Mouse (Mus musculus) thymus, postnatal 25 days (tissue): Measurements from ENCODE around the gene D330045A20Rik.
"Not testable (repeated sequence)": the region's sequence is repeated elsewhere in the genome, so short reads cannot be mapped to it uniquely, and the experiment has no call there.

Source experiments
- DNase-seq: peaks from one replicate; pipeline ENCODE4 v3.0.0; 2022

Gene D330045A20Rik

DNA sequence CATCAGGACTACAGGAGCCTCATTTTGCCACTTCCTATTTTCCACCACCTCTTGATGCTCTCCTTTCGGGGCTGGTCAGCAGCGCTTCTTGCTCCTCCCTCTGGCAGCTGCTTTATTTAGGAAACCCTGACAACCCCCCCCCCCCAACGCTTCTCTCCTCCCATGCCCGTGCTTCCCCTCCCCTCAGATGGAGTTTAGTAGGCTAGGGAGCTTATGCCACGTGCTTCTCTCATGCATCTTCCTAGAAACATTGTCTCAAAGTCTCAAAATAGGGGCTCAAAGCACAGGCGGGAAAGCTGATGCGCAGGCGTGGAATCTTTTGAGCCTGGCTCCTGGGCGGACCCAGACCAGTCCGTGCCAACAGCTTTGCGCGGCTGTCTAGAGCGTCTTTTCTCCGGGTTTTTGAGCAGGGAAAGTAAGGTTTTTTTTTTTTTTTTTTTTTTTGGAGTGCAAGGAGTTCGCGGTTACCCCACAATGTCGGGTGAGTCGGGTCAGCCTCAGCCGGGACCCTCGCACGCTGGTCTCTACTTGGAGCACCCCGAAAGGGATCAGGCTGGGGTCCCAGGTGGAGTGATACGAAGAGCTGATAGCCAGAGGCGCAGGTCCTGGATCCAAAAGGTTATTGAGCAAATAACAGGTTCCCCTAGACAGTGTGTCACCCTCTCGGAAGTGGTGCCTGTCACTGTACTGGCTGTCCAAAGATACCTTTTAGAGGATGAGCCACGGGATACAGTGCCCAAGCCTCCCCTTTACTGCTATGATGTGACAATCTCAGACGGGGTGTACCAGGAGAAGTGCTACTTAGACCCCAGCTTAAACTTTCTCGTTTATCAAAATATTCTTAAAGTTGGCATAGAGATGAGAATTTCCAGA, at the start of gene D330045A20Rik:
D330045A20Rik (plus strand) TSS at position 346 of the 873 bp plus-strand sequence.
- no peak for DNase-seq

DNA sequence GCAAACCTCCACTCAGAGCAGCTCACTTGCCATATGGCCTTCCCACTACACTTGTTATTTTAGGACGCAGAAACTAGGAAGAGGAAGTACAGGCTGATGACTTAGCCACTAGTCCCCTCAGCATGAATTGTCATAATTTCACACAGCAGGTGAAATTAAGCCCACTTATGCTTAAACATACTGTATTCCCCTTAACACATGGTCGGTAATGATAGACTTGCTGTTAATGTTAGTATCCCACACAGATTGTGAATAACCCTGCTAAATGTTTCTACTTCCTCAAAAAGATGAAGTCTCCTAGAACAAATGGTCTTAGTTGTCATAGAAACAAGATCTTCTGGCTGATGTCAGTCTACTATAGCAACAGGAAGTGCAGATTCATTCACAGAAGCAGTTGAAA, 47.6 kb upstream of the D330045A20Rik start:
- DNase-seq: no peak

DNA sequence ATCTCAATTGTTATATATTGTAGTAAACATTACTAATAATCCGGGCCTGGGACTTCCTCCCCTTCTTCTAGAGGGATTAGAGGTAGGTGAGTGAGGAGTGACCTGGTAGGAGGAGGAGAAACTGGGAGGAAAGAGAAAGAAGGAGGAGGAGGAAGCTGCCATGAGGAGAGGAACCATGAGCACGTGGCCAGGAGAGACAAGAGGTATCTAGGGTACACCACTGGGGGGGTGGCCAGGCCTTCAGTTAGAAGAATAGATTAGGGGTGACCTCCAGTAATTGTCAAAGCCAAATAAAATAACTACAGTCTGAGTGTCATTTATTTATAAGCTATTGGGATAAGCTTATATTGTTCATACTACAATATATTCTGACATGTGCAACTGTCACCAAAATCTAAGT, 45.0 kb upstream of the D330045A20Rik start:
- DNase-seq: no peak

DNA sequence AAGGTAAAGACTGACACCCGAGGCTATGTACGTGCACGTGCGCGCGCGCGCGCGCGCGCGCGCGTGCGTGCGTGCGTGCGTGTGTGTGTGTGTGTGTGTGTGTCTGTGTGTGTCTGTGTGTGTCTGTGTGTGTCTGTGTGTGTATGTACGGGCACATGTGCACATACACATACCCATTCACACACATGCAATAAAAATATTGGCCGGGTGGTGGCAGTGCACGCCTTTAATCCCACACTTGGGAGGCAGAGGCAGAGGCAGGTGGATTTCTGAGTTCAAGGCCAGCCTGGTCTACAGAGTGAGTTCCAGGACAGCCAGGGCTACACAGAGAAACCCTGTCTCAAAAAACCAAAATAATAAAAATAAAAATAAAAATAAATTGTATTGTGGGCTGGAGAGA, 39.1 kb upstream of the D330045A20Rik start:
- not testable (repeated sequence) for DNase-seq

DNA sequence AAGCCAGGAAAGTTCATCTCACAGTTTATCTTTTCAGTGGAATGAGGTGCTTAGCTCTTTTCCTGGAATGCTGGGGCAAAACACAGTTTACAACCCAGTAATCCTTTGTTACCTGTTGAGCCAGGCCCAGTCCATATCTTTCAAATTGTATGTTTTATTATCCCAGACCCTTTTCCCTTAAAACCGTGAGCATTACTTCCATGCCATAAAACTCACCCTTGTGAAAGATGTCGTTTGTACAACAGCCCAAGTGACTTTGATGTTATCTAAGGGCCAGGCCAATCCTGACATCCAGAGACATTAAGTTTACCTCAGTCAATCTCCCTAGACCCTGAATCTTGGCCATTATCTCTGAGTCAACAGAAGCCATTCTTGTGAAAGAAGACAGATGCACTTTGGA, 23.4 kb upstream of the D330045A20Rik start:
- DNase-seq: no peak

DNA sequence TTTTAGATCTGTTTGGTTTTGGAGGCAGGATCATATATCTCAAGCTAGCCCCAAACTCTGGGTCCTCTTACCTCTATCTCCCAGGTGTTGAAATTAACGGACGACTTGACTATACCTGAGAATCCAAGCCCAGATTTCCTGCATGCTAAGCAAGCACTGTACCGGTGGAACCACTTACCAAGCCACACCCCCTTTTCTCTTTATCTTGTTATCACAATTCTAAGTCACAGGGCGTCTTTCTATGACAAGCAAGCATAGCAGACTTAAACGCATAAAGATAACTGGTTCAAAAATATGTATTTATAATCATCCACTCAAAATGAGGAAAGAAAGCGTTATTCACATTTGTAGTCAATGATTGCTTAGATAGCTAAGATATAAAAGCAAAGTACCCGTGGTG, 1.9 kb downstream of the D330045A20Rik start:
- DNase-seq: no peak

DNA sequence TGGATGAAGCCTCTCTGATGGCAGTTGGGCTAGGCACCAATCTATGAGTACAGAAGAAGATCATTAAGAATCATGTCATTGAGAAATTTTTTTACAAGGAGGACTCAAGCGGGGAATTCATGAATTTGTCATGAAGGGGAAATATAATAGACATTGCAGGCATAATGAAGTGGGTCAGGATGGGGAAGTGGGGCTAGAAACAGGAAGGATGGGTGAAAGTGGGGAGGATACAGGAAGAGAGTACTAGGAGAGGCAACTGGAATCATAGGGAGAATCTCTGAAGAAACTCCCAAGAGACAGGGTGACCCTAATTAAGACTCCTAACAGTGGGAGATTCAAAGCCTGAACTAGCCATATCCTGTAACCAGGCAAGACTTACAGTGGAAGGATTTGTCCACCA, 4.8 kb downstream of the D330045A20Rik start:
- no peak for DNase-seq

DNA sequence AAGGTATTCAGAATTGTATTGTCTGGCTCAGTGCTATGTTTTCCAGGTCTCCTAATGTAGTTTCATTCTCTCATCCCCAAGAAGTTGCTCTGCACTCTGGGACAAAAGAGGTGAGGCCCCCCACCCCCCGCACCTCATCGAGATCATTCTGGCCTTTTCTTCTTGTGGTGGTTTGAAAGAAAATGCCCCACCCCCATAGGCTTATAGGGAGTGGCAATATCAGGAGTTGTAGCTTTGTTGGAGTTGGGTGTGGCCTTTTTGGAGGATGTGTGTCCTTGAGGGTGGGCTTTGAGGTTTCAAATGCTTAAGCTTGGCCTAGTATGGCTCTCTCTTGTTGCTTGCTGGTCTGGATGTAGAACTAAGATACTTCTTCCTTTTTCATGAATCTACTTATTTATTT, 36.0 kb downstream of the D330045A20Rik start:
- no peak for DNase-seq

DNA sequence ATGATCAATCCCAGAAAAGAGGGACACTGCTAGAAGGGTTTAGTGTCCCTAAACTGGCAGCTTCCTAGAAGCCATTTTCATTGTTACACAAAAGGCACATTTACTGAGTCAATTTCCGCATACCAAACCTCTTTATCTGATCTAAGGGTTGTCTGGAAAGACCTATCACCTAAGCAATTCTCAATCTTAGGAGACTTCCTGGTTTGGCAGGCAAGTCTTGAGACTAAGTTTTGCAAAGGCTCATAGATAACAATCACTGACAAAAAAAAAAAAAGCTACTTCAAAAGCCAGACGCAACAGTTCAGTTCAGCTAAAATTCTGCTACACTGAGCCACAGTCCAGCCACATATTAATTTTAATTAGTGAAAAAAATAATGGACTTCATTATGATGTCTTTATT, 39.1 kb downstream of the D330045A20Rik start:
- no peak for DNase-seq

DNA sequence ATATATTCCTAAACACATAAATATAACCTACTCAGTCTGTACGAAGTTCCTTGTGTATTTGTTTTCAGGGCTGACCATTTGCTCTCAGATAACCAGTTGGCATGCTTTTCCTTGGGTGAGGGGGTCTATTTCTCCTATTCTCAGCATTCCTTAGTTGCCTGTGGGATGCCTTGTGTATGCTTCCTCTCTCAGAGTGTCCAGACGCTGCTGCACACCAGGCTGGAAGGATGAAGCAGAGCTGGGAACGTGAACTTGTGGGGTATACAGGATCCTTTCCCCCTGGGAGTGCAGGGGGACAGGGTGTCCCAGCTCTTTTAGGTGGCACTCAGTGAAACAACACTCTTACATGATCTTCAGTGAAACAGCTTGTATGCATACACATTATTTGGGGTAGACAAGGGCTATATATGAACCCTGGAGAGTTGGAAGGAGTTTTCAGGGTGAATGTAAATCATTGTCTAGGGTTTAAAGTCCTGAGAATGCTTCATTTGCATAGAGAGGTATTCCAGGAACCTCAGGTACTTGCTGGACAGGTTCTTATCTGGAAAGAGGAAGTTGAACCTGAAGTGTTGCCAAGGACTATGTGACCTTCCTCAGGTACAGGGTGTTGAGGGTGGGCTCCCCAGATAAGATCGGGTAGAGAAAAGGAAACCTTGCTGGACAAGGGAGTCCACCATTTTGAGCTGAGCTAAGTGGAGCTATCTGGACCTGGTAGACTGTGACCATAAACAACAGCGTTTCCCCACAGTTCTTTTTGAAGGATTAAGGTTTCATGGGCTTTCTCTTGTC, 44.3 kb downstream of the D330045A20Rik start:
- DNase-seq: no peak

DNA sequence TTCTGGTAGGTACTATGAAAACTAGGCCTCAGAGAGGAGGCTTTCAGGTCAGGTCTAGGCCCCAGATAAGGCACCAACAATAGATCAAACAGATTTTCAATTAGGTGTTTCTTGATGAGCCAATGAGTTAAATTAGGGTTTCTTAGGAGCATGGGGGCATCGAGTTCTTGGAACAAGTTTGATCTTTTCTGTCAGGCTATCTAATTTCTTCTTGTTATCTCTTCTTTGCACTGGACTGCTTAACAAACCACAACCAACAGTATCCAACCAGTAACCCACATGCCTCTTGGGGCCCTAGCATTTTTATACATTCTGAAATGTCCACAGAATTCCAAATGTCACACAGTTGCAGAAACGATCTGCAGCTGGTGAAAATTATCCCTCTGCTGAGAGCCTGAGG, 45.6 kb downstream of the D330045A20Rik start:
- no peak for DNase-seq

DNA sequence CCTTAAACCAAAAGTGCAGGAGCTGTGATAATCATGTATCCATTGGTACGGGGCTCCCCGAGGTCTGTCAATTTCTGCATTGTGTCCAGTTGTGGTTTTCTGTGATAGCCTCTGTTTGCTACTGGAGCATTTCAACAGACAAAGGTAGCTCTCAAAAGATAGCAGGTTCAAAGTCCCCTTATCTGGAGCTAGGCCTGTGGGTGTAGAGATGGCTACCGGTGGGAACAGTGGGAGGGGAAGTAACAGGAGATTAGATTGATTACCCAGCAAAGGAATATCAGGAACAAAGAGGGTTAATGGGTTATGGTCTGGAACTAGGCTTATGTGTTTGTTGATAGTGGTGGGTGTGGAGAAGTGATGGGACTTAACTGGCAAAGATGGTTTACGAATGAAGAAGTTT, 46.8 kb downstream of the D330045A20Rik start:
- DNase-seq: no peak

DNA sequence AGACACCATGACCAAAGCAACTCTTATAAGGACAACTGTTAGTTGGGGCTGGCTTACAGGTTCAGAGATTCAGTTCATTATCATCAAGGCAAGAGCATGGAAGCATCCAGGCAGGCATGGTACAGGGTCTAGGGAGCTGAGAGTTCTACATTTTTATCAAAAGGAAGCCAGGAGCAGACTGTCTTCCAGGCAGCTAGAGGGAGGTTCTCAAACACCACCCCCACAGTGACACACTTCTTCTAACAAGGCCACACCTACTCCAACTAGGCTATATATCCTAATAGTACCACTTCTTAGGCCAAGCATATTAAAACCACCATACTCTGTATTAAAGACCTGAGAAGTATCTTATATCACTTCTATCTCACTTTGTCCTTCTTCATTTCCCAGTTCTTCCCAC, 49.5 kb downstream of the D330045A20Rik start:
- DNase-seq: no peak

DNA sequence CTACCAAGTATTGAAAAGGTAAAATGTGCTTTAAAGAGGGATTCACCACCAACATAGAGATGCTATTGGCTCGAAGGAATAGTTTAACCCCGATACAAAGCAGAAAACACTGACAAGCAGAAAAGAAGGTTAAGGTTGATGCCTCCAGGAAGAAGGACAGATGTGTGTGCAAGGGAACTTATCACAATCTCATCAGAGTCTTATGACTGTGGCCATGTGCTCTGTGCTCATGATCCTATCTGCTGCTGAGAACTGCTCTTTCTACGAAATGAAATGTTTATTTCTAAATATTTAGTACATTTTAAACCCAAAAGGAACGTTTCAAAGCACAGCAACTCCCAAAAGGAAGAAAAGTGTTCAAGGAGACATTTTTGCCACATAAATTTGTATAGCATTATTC, 52.1 kb downstream of the D330045A20Rik start:
- DNase-seq: no peak

DNA sequence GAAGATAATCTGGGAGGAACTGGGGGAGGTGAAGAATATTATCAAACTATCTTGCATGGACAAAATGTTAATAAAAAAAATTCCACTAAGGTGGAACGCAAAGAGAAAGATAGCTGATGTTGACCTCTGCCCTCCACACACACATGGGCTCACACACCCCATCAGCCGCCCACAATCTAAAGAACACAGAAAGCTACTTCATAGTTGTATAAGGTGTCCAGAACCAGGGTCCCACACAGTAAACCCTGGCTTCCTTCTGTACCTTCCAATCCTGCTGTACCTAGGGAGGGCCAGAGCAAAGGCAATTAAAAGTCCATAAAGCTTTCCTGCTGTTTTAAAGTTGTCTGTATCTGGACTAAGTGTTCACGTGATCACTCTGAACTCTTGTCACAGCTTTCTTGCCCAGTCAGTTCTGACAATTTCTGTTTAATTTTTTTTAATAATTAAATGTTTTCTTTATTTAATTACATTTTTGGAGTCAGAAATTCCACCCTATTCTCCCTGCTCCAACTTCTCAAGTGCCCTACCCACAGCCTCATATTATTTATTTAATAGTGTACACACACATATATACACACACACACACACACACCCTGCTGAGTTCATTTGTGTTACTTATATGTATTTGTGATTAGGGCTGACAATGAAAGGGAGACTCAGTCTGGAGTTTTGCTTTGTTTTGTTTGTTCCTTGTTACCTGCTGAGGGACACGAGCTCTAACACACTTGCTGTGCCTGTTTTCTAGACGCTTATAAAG, 57.7 kb downstream of the D330045A20Rik start:
- no peak for DNase-seq

DNA sequence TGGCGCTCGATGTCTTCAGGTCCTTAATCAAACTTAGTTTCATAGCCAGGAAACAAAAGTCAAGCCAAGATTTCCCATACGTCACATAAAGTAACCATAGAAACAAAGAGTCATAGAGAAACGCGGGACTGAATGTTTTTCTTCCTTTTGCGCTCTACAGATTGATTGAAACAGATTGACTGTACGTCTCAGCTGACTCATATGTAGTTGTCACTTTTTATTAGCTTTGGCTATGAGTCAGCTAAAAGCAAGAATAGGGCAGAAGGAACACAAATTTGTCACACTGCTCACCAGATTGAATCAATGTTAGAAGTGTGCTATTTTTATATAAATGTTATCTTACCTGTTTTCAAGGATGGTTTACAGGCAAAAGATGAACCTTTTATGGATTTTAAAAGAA, 63.6 kb downstream of the D330045A20Rik start:
- no peak for DNase-seq

DNA sequence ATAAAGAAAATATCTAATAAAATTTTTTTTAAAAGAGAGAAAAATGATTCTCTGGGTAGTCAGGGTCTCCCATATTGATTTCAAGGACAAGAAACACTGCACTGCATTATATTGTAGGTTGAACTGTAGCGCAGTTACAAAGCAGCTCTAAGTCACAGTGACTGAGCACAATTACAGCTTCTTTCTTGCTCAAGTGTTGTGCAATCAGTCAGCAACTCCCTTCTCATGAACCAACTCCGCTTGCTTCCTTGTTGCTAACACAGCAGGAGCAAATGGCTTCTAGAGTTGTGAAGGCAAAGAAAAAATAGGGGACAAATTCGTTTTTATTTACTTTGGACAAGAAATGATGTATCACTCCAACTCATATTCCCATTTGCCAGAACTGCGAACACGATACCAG, 70.3 kb downstream of the D330045A20Rik start:
- no peak for DNase-seq

DNA sequence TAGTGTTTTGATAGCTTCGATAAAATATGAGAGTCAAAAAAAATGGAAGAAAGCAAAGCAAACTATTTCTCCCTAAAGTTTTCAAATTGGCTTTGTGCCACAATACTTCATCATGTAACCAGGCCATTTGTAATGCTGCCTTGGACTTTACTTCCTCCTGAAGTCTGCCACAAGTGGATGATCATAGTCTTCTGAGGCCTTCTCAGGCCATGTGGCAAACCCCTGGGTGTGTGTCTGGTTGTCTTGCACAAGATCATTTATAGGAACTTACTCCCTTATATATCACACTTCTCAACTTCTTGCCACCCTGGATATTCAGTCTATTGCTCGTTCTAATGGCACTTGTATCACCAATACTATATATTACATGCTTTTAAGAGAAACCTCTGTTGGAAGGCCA, 71.9 kb downstream of the D330045A20Rik start:
- DNase-seq: no peak

DNA sequence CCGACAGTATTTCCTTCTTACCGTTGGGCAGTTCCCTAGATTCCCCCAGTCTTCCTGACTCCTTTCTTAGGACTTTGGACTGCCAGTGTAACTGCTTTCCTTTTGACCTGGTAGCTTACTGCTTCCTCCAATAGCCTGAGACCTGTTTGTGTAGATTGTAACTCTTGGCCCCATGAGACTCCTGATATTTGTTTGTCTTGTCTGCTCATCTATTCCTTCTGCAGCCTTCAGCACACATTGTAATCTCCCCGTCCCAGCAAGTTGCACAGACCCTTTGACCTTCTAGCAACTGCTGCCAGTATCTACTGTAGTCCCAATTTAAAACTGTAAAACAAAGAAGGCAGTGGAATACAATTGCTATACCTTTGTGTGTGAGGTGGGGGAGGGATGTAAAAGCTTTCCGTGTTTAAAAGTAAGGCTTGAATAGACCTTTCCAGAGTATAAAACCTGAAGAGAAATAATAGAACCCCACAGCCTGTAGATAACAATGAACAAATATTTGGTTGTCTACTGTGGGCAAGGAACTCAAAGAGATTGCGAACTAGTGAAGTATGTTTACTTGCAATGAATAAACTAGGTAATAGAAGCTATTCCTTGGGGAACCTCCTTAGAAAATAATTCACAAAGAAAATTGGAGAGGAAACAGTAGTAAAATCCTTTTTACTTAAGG, 82.2 kb downstream of the D330045A20Rik start:
- DNase-seq: no peak

DNA sequence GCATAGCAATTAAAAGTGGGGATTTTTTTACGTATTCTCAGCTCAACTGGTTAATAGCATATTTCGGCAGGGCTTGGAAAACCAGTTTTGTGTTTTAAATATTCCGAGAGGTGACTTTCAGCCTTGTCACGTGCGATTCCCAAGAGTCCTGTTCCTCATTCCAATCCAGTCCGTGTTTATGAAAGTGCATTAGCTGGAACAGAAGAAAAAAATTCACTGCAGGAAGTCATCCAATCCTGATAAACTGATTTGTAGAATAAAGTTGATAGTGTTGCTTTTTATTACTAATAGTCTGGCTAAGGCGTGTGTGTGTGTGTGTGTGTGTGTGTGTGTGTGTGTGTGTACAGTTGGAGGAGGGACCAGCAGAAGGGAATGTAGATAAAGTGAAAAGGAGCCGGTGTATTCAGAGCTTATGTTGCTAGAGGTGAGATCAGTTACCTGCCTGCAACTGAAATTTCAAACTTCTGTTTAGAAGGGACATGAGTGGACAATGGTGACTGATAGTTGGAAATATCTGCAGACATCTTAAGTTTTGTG, 82.8 kb downstream of the D330045A20Rik start, which contains the start of gene Rnf128:
Rnf128 (plus strand) TSS at position 392 of the 537 bp plus-strand sequence.
- DNase-seq: no peak

DNA sequence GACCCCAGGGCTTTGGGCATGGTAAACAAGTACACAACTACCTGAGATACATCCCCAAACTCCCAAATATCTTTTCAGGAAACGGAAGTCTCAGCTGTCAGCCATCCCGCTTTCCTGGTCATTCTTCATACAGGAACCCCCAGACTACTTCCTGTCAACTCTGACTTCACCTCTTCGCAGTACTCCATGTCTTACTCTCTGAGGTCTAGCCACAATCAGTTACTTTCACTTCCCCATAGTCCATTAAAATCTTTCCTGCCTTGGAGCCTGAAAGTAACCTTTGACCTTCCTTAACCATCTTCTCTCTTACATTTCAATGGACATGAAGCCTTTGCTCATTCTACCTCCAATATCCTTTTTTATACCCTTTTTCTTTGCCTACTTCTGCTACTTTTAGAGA, 89.9 kb downstream of the D330045A20Rik start:
- DNase-seq: no peak

DNA sequence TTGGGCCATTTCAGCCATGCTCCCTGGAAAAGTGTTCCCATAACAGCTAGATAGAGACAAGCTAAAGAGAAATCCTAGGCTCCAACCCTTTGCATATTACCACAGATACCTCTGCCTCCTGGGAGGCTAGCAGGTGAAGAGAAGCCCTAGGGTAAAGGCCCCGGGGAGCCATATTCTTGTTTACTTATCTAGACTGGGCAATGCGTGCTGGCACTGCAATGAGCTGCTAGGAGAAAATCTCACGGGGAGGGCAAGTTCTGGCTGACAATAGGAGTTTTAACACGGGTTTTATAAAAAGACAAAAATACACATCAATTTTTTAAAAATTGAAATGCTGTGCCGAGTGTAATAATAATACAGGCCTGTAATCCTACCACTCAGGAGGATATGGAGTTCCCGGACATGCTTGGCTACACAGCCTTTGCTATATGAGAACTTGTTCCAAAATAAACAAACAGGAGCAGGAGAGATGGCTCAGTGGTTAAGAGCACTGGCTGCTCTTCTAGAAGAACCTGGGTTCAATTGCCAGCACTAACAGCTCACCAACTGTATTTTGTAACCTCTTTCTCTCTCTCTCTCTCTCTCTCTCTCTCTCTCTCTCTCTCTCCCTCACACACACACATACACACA, 98.6 kb downstream of the D330045A20Rik start:
- DNase-seq: no peak
